Mouse (Mus musculus) activated CD4-positive, CD25-positive, alpha-beta regulatory T cell (primary cell): ENCODE results near the gene Kcnc1. TPM values are rescaled to one million over a fixed set of nuclear protein-coding genes. Genes with fewer than 3 reads are reported as not detected.

Experiments used
- polyA plus RNA-seq, 2 experiments: library from polyadenylated mRNA; unstranded; fragments of 100-300 nt; shearing (Covaris generic); gene quantifications; one replicate each; pipeline ENCODE4 v1.2.1; 2017

Gene Kcnc1
- polyA plus RNA-seq, result under 1 TPM; 0.02 to 0.04 TPM

DNA sequence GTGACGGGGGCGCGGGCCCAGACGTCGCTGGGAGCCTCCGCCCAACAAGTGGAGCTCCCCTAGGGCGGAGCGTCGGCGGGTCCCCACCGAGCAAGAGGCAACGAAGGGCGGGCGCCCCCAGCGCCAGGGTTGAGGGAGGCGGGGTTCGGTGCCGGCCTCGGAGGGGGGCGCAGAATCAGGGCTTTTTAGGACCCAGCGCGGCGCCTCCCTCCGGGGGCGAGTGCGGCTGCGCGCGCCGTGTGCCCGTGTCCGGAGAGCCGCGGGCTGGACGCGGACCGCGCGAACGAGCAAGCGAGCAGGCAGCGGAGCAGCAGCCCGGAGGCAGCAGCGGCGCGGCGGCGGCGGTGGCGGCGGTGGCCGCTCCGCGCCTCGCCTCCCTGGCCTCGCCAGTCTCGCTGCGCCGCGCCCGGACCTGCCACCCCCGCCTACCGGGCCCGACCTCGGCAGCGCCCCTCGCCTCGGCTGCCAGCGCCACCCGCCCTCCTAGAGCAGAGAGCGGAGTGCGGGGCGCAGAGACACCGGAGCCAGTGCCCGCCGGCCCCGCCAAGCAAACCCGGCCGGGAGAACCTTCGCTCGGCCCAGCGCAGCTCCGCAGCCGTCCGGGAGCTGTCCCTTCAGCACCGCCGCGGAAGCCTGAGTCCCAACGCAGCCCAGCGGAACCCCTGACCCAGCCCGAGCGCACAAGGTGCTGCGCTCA, at the start of gene Kcnc1:
Kcnc1 (plus strand) TSS at position 267 of the 697 bp plus-strand sequence.

DNA sequence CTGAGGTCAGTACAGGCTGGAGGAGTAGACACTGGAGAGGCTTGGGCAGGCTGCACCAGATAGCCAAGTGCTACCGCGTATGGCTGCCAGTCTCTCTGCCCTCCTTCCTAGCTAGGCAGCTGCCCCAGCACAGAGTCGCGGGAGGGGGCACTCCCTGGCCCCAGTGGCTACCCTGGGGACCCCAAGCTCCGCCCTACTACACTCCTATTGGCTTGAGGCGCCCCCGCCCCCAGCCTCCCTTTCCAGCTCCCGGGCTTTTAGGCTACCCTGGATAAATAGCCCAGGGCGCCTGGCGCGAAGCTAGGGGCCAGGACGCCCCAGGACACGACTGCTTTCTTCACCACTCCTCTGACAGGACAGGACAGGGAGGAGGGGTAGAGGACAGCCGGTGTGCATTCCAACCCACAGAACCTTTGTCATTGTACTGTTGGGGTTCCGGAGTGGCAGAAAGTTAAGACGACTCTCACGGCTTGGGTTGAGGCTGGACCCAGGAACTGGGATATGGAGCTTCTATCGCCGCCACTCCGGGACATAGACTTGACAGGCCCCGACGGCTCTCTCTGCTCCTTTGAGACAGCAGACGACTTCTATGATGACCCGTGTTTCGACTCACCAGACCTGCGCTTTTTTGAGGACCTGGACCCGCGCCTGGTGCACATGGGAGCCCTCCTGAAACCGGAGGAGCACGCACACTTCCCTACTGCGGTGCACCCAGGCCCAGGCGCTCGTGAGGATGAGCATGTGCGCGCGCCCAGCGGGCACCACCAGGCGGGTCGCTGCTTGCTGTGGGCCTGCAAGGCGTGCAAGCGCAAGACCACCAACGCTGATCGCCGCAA, 19.9 kb upstream of the Kcnc1 start, which contains the start of gene Myod1:
Myod1 (plus strand) TSS at position 303 of the 836 bp plus-strand sequence.

Other genes with a start within 250 kb of the Kcnc1 start
- under 1 TPM in 1 of 2 experiments, not detected in 1; 0.14 TPM for gene Abcc8, start 216.5 kb upstream of the Kcnc1 start, polyA plus RNA-seq
- not detected for gene Ush1c, start 158.0 kb upstream of the Kcnc1 start, polyA plus RNA-seq
- gene Otog, start 155.5 kb upstream of the Kcnc1 start, polyA plus RNA-seq, result not detected
- gene Myod1, start 20.0 kb upstream of the Kcnc1 start, polyA plus RNA-seq, result under 1 TPM in 1 of 2 experiments, not detected in 1; 0.15 TPM
- gene Sergef, start 243.3 kb downstream of the Kcnc1 start, polyA plus RNA-seq, result 10 to 100 TPM; 15.8 to 21.5 TPM